Mouse (Mus musculus) hindbrain, embryonic 11.5 days (tissue): ENCODE measurements around the gene Tpr. TPM values are rescaled to one million over a fixed set of nuclear protein-coding genes. Genes with fewer than 3 reads are reported as not detected.

Experiments
- ATAC-seq: fragments of 200-750 bp; cut with Nextera tagmentation; 2 replicates; pipeline ENCODE4 v1.8.0; 2017; ENCODE audit warnings: mild to moderate bottlenecking, moderate TSS enrichment, moderate library complexity; ENCODE audit not compliant: low FRiP score
- DNase-seq: peaks from one replicate; pipeline ENCODE4 v3.0.0-alpha.2; 2015; ENCODE audit warnings: low spot score
- H3K27ac ChIP-seq: fragments of 300-500 bp; sonication (generic); 2 replicates; pipeline ENCODE4 v1.5.1; 2014; ENCODE audit warnings: mild to moderate bottlenecking, low read depth, low read length
- H3K27me3 ChIP-seq: fragments of 300-500 bp; sonication (generic); 2 replicates; pipeline ENCODE4 v1.6.1; 2014; ENCODE audit warnings: mild to moderate bottlenecking, low read length, moderate library complexity, mixed read lengths; ENCODE audit not compliant: control insufficient read depth, insufficient read depth
- H3K36me3 ChIP-seq: fragments of 300-500 bp; sonication (generic); 2 replicates; pipeline ENCODE4 v1.6.1; 2014; ENCODE audit warnings: mild to moderate bottlenecking, low read length, moderate library complexity, mixed read lengths; ENCODE audit not compliant: control insufficient read depth, insufficient read depth
- H3K4me1 ChIP-seq: fragments of 300-500 bp; sonication (generic); replicated peaks from 2 replicates; pipeline ENCODE4 v1.6.1; 2014; ENCODE audit warnings: low read length, mixed read lengths; ENCODE audit not compliant: control insufficient read depth, insufficient read depth
- H3K4me2 ChIP-seq: fragments of 300-500 bp; sonication (generic); replicated peaks from 2 replicates; pipeline ENCODE4 v1.6.1; 2014; ENCODE audit warnings: mild to moderate bottlenecking, low read depth, low read length
- H3K4me3 ChIP-seq: fragments of 300-500 bp; sonication (generic); 2 replicates; pipeline ENCODE4 v1.5.1; 2014; ENCODE audit warnings: low read depth, low read length
- H3K9ac ChIP-seq: fragments of 300-500 bp; sonication (generic); 2 replicates; pipeline ENCODE4 v1.6.1; 2014; ENCODE audit warnings: low read depth, low read length
- H3K9me3 ChIP-seq: fragments of 300-500 bp; sonication (generic); 2 replicates; pipeline ENCODE4 v1.6.1; 2016; ENCODE audit warnings: low read length; ENCODE audit not compliant: control insufficient read depth
- WGBS: fragments of 180-500 bp; shearing (Covaris S2); extraction: QIAGEN DNeasy Blood & Tissue Kit; methylation state at CpG from one replicate; pipeline ENCODE4 v1.1.7; 2014; 5-methylcytosine and 5-hydroxymethylcytosine counted together
- polyA plus RNA-seq: library from polyadenylated mRNA; unstranded; fragments of >200 nt; fragmentation: Nextera tagmentation; extraction: Ambion mirVana; gene quantifications from 2 replicates; pipeline ENCODE4 v1.2.1, GENCODE M21; 2014

Gene Tpr
- polyA plus RNA-seq, 1 experiment from 2014 or later = 199 TPM

GRCm38 (mm10) chr1:150393488-150393852 lies 832 bp downstream of the Tpr start:
- Histone ChIP-seq H3K9ac (peak overlapping the region; percentile 82), H3K4me1 (no peaks in the 10 kb centered on the region), H3K36me3 (peaks cover 2% of the 10 kb centered on the region; the same call in 1 of the 2 replicates), H3K4me2 (peak overlapping the region; percentile 56), H3K27ac (peak overlapping the region; percentile 75), H3K4me3 (peak overlapping the region; percentile 79), H3K9me3 (no peaks in the 10 kb centered on the region), H3K27me3 (no peaks in the 10 kb centered on the region)
- peak; percentile 57 for ATAC-seq
- WGBS = 0% methylated on average over 26 of the region's 27 CpGs
- no peak for DNase-seq

DNA sequence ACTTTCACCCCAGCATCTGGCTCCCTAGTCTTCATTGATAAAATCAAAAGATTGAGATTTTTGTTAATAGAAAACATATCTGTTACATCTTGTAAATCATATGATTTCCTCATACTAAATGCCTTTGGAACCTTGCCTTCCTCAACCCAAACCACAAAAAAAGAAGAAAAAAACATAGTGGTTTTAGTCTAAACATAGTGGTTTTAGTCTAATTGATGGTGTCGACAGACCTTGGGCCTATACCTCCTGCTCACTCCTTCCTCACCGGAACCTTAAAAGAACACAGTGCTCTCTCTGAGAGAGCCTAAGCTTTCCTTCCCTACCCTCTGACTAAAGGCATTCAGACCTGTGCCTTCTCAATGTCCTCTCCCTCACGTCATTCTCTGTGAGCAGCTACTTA lies 3.4 kb downstream of the Tpr start:
- H3K36me3 ChIP-seq = peaks cover 2% of the 10 kb centered on the region; the same call in 1 of the 2 replicates
- WGBS = 95% methylated on average over 3 of the region's 3 CpGs
- DNase-seq = no peak
- no peak overlapping the region for H3K4me3 ChIP-seq
- no peak overlapping the region for H3K9ac ChIP-seq
- H3K27ac ChIP-seq = no peak overlapping the region
- no peaks in the 10 kb centered on the region for H3K4me1 ChIP-seq
- H3K9me3 ChIP-seq = no peaks in the 10 kb centered on the region
- H3K4me2 ChIP-seq = no peak overlapping the region
- no peak for ATAC-seq
- H3K27me3 ChIP-seq = no peaks in the 10 kb centered on the region

- ATAC-seq (no peak), DNase-seq (no peak)
- 92% methylated on average over 3 of the region's 3 CpGs for WGBS
- Histone ChIP-seq H3K4me1 (no peaks in the 10 kb centered on the region), H3K9ac (no peak overlapping the region), H3K9me3 (no peaks in the 10 kb centered on the region), H3K36me3 (no peaks in the 10 kb centered on the region), H3K27ac (no peak overlapping the region), H3K27me3 (no peaks in the 10 kb centered on the region), H3K4me2 (no peak overlapping the region), H3K4me3 (no peak overlapping the region)
These were observed 11.3 kb downstream of the Tpr start for GRCm38 (mm10) chr1:150403914-150404313.

GRCm38 (mm10) chr1:150404555-150404954 lies 11.9 kb downstream of the Tpr start:
- DNase-seq = no peak

DNA sequence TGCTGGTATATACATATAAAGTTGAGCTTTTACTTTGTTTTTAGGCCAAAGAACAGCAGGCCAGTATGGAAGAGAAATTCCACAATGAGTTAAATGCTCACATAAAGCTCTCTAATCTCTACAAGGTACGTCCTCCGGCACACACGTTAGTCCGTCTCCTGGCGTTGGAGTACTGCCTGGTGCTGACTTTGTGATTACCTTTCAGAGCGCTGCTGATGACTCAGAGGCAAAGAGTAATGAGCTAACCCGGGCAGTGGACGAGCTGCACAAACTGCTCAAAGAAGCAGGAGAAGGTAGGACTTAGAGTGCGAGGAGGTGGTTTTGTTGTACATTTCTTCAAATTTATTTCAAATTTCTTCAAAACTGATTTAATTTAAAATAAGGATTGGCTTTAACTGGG lies 14.6 kb downstream of the Tpr start:
- no peak overlapping the region for H3K27ac ChIP-seq
- H3K9me3 ChIP-seq = no peaks in the 10 kb centered on the region
- no peaks in the 10 kb centered on the region for H3K27me3 ChIP-seq
- no peak overlapping the region for H3K4me3 ChIP-seq
- H3K36me3 ChIP-seq = 0 out of 2 replicates have a peak, but pooled peaks cover 3% of the 10 kb centered on the region
- H3K4me2 ChIP-seq = no peak overlapping the region
- no peak for DNase-seq
- H3K9ac ChIP-seq = no peak overlapping the region
- ATAC-seq = no peak
- 95% methylated on average over 9 of the region's 9 CpGs for WGBS
- H3K4me1 ChIP-seq = no peaks in the 10 kb centered on the region

More at GRCm38 (mm10) chr1:150404555-150404954, 11.9 kb downstream of the Tpr start:
- Histone ChIP-seq H3K9me3 (no peaks in the 10 kb centered on the region), H3K27ac (no peak overlapping the region), H3K4me1 (no peaks in the 10 kb centered on the region), H3K4me2 (no peak overlapping the region), H3K9ac (no peak overlapping the region), H3K27me3 (no peaks in the 10 kb centered on the region), H3K4me3 (no peak overlapping the region), H3K36me3 (no peaks in the 10 kb centered on the region)
- ATAC-seq = no peak
- 96% methylated on average over 3 of the region's 3 CpGs for WGBS

DNA sequence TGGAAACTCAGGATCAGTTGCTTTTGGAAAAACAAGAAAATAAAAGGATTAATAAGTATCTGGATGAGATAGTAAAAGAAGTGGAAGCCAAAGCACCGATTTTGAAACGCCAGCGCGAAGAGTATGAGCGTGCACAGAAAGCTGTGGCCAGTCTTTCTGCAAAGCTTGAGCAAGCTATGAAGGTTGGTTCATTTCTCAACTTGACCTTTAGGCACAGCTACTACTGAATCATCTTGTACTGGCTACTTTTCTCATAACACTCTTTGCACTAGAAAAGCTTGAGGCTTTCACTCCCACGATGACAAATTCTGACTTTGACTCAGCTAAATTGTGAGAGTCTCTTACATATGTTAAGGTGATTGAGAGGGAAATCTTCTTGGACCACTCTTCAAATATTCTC lies 17.4 kb downstream of the Tpr start:
- Histone ChIP-seq H3K27me3 (no peaks in the 10 kb centered on the region), H3K36me3 (0 out of 2 replicates have a peak, but pooled peaks cover 6% of the 10 kb centered on the region), H3K27ac (no peak overlapping the region), H3K4me3 (no peak overlapping the region), H3K9me3 (no peaks in the 10 kb centered on the region), H3K4me1 (no peaks in the 10 kb centered on the region), H3K9ac (no peak overlapping the region), H3K4me2 (no peak overlapping the region)
- 95% methylated on average over 6 of the region's 6 CpGs for WGBS
- ATAC-seq (no peak), DNase-seq (no peak)

- DNase-seq = no peak
- Histone ChIP-seq H3K9ac (no peak overlapping the region), H3K4me2 (no peak overlapping the region), H3K4me3 (no peak overlapping the region), H3K27ac (no peak overlapping the region), H3K36me3 (peaks cover 14% of the 10 kb centered on the region; the same call in 1 of the 2 replicates), H3K9me3 (no peaks in the 10 kb centered on the region), H3K4me1 (no peaks in the 10 kb centered on the region), H3K27me3 (no peaks in the 10 kb centered on the region)
- no peak for ATAC-seq
- 93% methylated on average over 3 of the region's 3 CpGs for WGBS
These were observed 23.4 kb downstream of the Tpr start for GRCm38 (mm10) chr1:150416006-150416405.

GRCm38 (mm10) chr1:150418426-150418825 lies 25.8 kb downstream of the Tpr start:
- H3K4me3 ChIP-seq = no peak overlapping the region
- peaks cover 14% of the 10 kb centered on the region; the same call in 1 of the 2 replicates for H3K36me3 ChIP-seq
- no peaks in the 10 kb centered on the region for H3K4me1 ChIP-seq
- no peaks in the 10 kb centered on the region for H3K9me3 ChIP-seq
- DNase-seq (no peak), ATAC-seq (no peak)
- H3K9ac ChIP-seq = no peak overlapping the region
- no peak overlapping the region for H3K4me2 ChIP-seq
- no peak overlapping the region for H3K27ac ChIP-seq
- WGBS = 94% methylated on average over 4 of the region's 4 CpGs
- H3K27me3 ChIP-seq = no peaks in the 10 kb centered on the region

DNA sequence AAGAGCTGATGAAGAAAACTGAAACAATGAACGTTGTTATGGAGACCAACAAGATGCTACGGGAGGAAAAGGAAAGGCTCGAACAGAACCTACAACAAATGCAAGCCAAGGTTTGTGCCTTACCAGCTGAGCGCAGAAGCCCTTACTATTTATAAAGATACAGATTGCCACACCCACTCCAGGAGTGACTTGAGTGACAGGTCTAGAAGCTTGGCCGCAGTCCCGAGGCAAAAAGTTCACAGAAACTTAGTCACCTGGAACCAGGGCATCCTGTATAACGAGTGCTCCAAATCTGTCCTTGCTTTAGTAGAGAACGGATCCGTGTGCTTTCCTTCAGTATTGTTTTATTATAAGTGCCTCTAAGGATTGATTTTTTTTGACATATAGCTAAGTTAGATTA lies 33.0 kb downstream of the Tpr start:
- no peak overlapping the region for H3K27ac ChIP-seq
- 89% methylated on average over 9 of the region's 9 CpGs for WGBS
- H3K4me3 ChIP-seq = no peak overlapping the region
- H3K9ac ChIP-seq = no peak overlapping the region
- no peak overlapping the region for H3K4me2 ChIP-seq
- no peak for DNase-seq
- no peak for ATAC-seq
- H3K4me1 ChIP-seq = no peaks in the 10 kb centered on the region
- H3K36me3 ChIP-seq = peaks cover 9% of the 10 kb centered on the region
- no peaks in the 10 kb centered on the region for H3K9me3 ChIP-seq
- H3K27me3 ChIP-seq = no peaks in the 10 kb centered on the region
